Mouse (Mus musculus) small intestine, adult 2 months (tissue): ENCODE results near the gene Qrich2. TPM values are rescaled to one million over a fixed set of nuclear protein-coding genes. Genes with fewer than 3 reads are reported as not detected.
"Not testable (repeated sequence)": the region's sequence is repeated elsewhere in the genome, so short reads cannot be mapped to it uniquely, and the experiment has no call there.

Experiments
- H3K27ac ChIP-seq: fragments of 200-500 bp; 2 replicates; pipeline ENCODE4 v1.5.1; 2012; ENCODE audit warnings: low read depth, low read length, control low read depth, inconsistent platforms; ENCODE audit not compliant: insufficient read depth
- H3K27me3 ChIP-seq: fragments of 200-500 bp; 2 replicates; pipeline ENCODE4 v1.6.1; 2012; ENCODE audit warnings: mild to moderate bottlenecking, moderate library complexity, low read length, inconsistent platforms; ENCODE audit not compliant: control insufficient read depth, insufficient read depth
- H3K36me3 ChIP-seq: fragments of 200-500 bp; 2 replicates; pipeline ENCODE4 v1.6.1; 2012; ENCODE audit warnings: mild to moderate bottlenecking, low read length, control low read depth, inconsistent platforms; ENCODE audit not compliant: control insufficient read depth, insufficient read depth
- H3K4me1 ChIP-seq: fragments of 200-500 bp; 2 replicates; pipeline ENCODE4 v1.6.1; 2012; ENCODE audit warnings: low read length, inconsistent platforms, mixed read lengths; ENCODE audit not compliant: control insufficient read depth, insufficient read depth, insufficient read length
- H3K4me3 ChIP-seq: fragments of 200-500 bp; 2 replicates; pipeline ENCODE4 v1.5.1; 2012; ENCODE audit warnings: low read depth, mild to moderate bottlenecking, control low read depth, inconsistent platforms, low read length, moderate library complexity
- CTCF ChIP-seq: fragments of 200-500 bp; IDR thresholded peaks from 2 replicates; pipeline ENCODE4 v1.5.1; 2012; ENCODE audit warnings: low read depth, mild to moderate bottlenecking, control low read depth, inconsistent platforms, low read length, moderate library complexity, mixed read lengths; ENCODE audit not compliant: insufficient replicate concordance, insufficient read length; ENCODE audit errors: extremely low read depth
- POLR2A ChIP-seq: fragments of 200-500 bp; IDR thresholded peaks from 2 replicates; pipeline ENCODE4 v1.6.1; 2012; ENCODE audit warnings: low read depth, mild to moderate bottlenecking, control low read depth, inconsistent platforms, low read length, moderate library complexity
- WGBS: fragments of 180-500 bp; shearing (Covaris S2); methylation state at CpG from one replicate; pipeline ENCODE4 v1.1.7; 2018; 5-methylcytosine and 5-hydroxymethylcytosine counted together
- polyA plus RNA-seq: library from polyadenylated mRNA; depleted of rRNA; stranded (reverse); fragments of >200 nt; gene quantifications from 2 replicates; pipeline ENCODE4 v1.2.3, GENCODE M21; 2012

Gene Qrich2
- polyA plus RNA-seq, 1 experiment = 0.13 TPM

DNA sequence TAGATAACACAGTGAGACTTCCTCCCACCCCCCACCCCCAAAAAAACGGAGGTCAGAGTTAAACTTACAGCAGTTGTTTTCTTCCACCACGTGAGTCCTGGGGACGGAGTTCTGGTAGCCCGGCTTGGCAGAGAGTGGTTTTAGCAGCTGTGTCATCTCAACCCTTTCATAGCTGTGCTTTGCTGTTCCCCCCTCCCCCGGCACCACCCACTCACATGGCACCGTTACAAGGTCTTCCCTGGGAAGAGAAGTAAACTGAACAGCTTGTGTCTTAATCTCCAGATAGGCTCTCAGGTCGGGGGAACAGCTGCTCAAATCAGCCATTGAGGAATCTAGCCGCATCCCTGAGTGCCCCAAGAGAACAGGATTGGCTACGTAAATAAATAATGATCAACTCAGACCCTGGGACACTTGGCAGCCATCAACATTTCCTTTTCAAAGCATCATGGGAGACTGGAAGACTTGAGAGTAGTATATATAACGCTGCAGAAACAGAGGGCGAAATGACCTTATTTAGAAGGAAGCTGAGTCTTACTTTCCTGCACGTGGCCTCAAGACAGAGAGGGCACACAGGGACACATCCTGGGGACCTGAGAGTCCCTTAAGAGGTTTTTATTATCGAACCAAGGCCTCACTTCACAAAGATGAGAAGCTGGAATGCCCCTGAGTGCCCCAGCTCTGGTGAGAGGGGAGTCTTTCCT is 28.6 kb upstream of the Qrich2 start:
- H3K27me3 ChIP-seq = no peaks in the 10 kb centered on the region
- H3K4me1 ChIP-seq = peaks cover 19% of the 10 kb centered on the region; the same call in 1 of the 2 replicates
- no peak for TF ChIP-seq CTCF
- TF ChIP-seq POLR2A = no peak
- H3K36me3 ChIP-seq = no peaks in the 10 kb centered on the region
- 18% methylated on average over 13 of the region's 13 CpGs for WGBS
- peak overlapping the region; percentile 93 for H3K27ac ChIP-seq
- H3K4me3 ChIP-seq = peak overlapping the region; percentile 0; the same call in 1 of the 2 replicates

DNA sequence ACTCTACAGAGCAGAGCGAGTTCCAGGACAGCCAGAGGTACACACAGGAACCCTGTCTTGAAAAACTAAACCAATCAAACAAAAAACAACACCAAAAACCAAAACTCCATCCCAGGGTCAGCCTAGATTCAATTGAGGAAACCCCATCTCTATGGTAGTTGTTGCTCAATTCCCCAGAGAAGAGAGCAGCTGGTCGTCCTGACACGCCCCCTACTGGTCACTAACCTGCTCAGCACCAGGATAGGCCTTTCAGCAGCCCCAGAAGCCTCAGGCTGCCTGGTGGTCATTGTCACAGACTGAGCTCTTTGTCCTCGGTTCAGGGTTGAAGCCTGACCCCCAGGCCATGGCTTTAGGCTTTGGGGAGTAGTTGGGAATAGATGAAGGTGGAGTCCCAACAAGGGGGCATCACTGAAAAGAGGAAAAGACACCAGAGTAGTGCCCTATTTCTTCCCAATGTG is 27.8 kb upstream of the Qrich2 start, which contains the start of gene Prpsap1:
TSS of gene Prpsap1 (minus strand) at position 408 of the 458 bp plus-strand sequence.
- H3K36me3 ChIP-seq = no peaks in the 10 kb centered on the region
- TF ChIP-seq CTCF (peak; percentile 83; the same call in 1 of the 2 replicates), POLR2A (no peak)
- 19% methylated on average over 4 of the region's 4 CpGs for WGBS
- H3K27me3 ChIP-seq = no peaks in the 10 kb centered on the region
- peak within 1 kb of the TSS; percentile 14; the same call in 1 of the 2 replicates for H3K4me3 ChIP-seq
- peak within 1 kb of the TSS; percentile 93 for H3K27ac ChIP-seq
- H3K4me1 ChIP-seq = peaks cover 19% of the 10 kb centered on the region; the same call in 1 of the 2 replicates

DNA sequence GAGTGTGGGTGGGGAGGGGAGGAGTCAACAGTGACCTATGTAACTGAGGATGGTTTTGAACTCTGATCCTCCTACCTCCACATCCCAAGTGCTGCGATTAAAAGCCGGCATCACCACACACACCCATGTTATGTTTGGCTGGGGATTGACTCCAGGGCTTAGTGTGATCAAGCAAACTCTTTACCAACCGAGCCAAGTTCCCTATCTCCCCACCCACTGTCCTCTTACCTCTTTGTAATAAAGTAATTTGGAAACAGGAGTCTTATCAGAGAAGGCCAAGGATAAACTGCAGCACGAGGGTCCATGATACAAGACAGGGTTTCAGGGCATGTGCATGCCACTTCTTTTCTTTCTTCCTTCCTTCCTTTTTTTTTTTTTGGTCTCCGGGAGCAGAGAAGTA is 27.1 kb upstream of the Qrich2 start:
- Histone ChIP-seq H3K27ac (peak overlapping the region; percentile 93), H3K36me3 (0 out of 2 replicates have a peak, but pooled peaks cover 2% of the 10 kb centered on the region), H3K27me3 (no peaks in the 10 kb centered on the region), H3K4me3 (0 out of 2 replicates have a peak overlapping the region, but pooled peaks have one; percentile 14), H3K4me1 (peaks cover 19% of the 10 kb centered on the region; the same call in 1 of the 2 replicates)
- no peak for TF ChIP-seq POLR2A
- TF ChIP-seq CTCF = no peak
- WGBS = 14% methylated on average over 5 of the region's 5 CpGs

DNA sequence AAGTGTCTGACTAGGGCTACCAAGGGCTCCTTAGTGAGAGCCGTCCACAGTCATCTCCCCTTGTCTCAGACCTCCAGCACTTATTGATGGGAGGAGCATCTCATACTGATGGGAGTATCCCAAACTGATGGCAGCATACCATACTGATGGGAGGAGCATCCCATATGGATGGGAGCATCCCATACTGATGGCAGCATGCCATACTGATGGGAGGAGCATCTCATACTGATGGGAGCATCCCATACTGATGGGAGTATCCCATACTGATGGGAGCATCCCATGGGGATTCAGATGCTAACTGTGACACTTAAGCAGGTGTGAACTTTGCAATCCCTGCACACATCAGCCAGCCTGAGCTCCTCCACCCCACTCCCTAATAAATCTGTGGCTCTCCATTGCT is 26.5 kb upstream of the Qrich2 start:
- WGBS = 79% methylated on average over 1 of the region's 1 CpGs
- Histone ChIP-seq H3K27ac (peak overlapping the region; percentile 93; the same call in 1 of the 2 replicates), H3K4me1 (peaks cover 19% of the 10 kb centered on the region; the same call in 1 of the 2 replicates)
- H3K27me3 ChIP-seq, H3K4me3 ChIP-seq, H3K36me3 ChIP-seq: not testable (repeated sequence)

DNA sequence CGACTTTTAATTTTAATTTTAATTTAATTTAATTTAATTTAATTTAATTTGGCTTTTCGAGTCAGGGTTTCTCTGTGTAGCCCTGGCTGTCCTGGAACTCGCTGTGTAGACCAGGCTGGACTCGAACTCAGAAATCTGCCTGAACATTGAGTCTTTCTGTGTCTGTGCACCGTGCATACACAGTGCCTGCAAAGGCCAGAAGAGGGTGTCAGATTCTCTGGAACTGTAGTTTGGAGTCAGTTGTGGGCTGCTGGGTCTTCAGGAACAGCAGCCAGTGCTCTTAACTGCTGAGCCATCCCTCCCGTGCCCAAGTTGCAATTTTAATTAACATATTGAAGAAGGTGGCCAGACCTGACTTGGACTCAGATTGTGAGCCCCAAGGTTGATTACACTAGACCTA is 25.3 kb upstream of the Qrich2 start:
- TF ChIP-seq POLR2A (no peak), CTCF (no peak)
- WGBS = 51% methylated on average over 6 of the region's 6 CpGs
- peak overlapping the region; percentile 83; the same call in 1 of the 2 replicates for H3K27ac ChIP-seq
- no peak overlapping the region for H3K4me3 ChIP-seq
- H3K4me1 ChIP-seq = peaks cover 19% of the 10 kb centered on the region; the same call in 1 of the 2 replicates
- H3K27me3 ChIP-seq = no peaks in the 10 kb centered on the region
- peaks cover 18% of the 10 kb centered on the region for H3K36me3 ChIP-seq

DNA sequence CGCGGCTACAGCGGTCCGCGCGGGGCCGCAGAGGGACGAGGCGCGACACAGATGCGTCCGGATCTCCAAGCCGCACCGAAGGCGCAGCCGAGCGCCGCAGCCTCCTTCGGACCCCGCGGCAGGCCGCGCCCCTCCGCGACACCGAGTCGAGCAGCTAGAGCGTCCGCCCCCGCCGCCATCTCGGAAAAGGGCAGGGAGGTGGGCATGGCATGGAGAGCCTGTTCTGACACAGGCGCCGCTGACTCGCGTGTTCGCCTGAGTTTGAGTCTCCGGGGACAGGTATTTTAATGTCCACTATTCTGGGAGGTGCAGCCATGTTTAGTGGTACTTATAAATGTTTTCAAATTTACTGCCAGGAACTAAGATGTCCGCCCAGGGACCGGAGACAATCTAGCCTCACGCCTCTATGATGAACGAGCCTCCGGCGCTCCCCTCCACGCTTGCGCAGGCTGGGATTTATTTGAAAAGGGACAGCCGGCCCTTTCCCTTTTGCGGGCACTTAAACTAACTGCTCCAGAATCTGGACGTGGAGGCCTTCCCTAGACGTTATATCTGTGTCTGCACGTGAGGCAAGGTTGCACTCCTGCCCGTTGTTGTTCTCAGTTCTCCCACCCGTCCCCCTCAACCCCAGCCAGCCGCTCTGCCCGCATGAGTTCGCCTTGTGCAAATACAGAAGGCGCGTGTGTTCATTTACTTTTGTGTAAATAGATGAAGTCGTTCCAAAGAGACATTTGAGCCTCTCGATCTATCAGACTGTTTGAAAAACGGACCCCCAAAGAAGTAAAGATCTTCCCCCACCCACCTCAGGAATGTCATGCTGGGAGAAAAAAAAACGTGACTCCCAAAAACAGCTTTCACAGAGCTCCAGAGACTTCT is 24.4 kb upstream of the Qrich2 start:
- H3K4me1 ChIP-seq = peaks cover 19% of the 10 kb centered on the region; the same call in 1 of the 2 replicates

DNA sequence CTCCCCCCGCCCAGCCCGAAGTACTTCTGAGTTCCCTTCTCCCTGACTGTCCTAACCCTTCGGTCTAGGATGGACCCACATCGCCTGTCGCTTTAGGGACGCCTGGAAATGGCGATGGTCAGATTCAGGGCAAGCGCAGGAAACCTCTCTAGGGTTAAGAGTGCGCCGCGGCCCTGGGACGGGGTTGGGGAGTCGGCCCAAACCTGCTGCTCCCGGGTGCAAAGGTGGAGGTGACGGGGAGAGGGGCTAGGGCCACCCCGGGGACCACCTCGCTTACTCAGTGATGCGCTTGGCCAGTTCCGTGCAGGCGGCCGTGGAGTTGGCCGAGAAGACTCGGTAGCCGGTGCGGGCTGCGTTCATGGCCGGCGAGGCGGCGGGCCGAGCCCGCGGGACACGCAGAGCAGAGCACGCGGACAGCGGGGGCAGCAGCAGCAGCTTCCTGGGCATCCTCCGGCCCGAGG is 23.8 kb upstream of the Qrich2 start:
- no peaks in the 10 kb centered on the region for H3K27me3 ChIP-seq
- H3K4me3 ChIP-seq = peak overlapping the region; percentile 84
- peaks cover 31% of the 10 kb centered on the region for H3K36me3 ChIP-seq
- H3K27ac ChIP-seq = peak overlapping the region; percentile 90
- 2% methylated on average over 39 of the region's 39 CpGs for WGBS
- TF ChIP-seq POLR2A (no peak; the same call in 1 of the 2 replicates), CTCF (no peak)
- peaks cover 19% of the 10 kb centered on the region; the same call in 1 of the 2 replicates for H3K4me1 ChIP-seq

More for the DNA sequence above, 24.4 kb upstream of the Qrich2 start:
- H3K36me3 ChIP-seq = peaks cover 26% of the 10 kb centered on the region
- peak overlapping the region; percentile 84 for H3K4me3 ChIP-seq
- TF ChIP-seq POLR2A = peak; percentile 70; the same call in 1 of the 2 replicates
- no peak for TF ChIP-seq CTCF
- peak overlapping the region; percentile 90 for H3K27ac ChIP-seq
- WGBS = under 1% methylated on average over 62 of the region's 62 CpGs
- H3K27me3 ChIP-seq = no peaks in the 10 kb centered on the region
